Mouse (Mus musculus) megakaryocyte-erythroid progenitor cell, adult 5-6 weeks (primary cell): ENCODE measurements around the gene Zfp664. TPM values are rescaled to one million over a fixed set of nuclear protein-coding genes. Genes with fewer than 3 reads are reported as not detected.
A peak's percentile ranks its signal among the peaks of the same experiment; 100 is the strongest.

Source experiments
- ATAC-seq: replicated peaks from 2 replicates; pipeline ENCODE4 v1.8.0; 2016; ENCODE audit warnings: mild to moderate bottlenecking, inconsistent platforms; ENCODE audit not compliant: severe bottlenecking, poor library complexity, low FRiP score, low TSS enrichment
- total RNA-seq, 2 experiments: library from RNA; stranded (forward) in 1 of 2; stranded (reverse) in 1 of 2; fragments of 200-1000, 215-1000 nt in 1 of 2; fragments of >200 nt in 1 of 2; fragmentation: Nextera tagmentation in 1 of 2; gene quantifications; 2 replicates each; pipeline ENCODE4 v1.2.3; 2014 to 2017

Zfp664 gene
- total RNA-seq, 2 experiments from 2014 or later = 14.1 to 20.3 TPM

GRCm38 (mm10) chr5:124862871-124863741, 615 bp downstream of the Zfp664 start:
- ATAC-seq = no peak

GRCm38 (mm10) chr5:124868981-124869380, 6.5 kb downstream of the Zfp664 start:
- ATAC-seq = no peak

- no peak for ATAC-seq
Observed at GRCm38 (mm10) chr5:124872033-124872432, 9.5 kb downstream of the Zfp664 start.

- ATAC-seq = 0 out of 2 replicates have a peak, but pooled peaks have one; percentile 26
Observed at GRCm38 (mm10) chr5:124873096-124873495, 10.6 kb downstream of the Zfp664 start.

GRCm38 (mm10) chr5:124873890-124874601, 11.6 kb downstream of the Zfp664 start:
- ATAC-seq = no peak

GRCm38 (mm10) chr5:124879251-124879650, 16.8 kb downstream of the Zfp664 start:
- no peak for ATAC-seq

GRCm38 (mm10) chr5:124879801-124880200, 17.3 kb downstream of the Zfp664 start:
- ATAC-seq = no peak

- no peak for ATAC-seq
Observed at GRCm38 (mm10) chr5:124883877-124884276, 21.4 kb downstream of the Zfp664 start.

GRCm38 (mm10) chr5:124888661-124889060, 26.2 kb downstream of the Zfp664 start:
- no peak for ATAC-seq

- no peak for ATAC-seq
Observed at GRCm38 (mm10) chr5:124891921-124892370, 29.5 kb downstream of the Zfp664 start.

- no peak for ATAC-seq
Observed at GRCm38 (mm10) chr5:124896135-124896534, 33.6 kb downstream of the Zfp664 start.

GRCm38 (mm10) chr5:124899945-124900631, 37.6 kb downstream of the Zfp664 start:
- peak; percentile 85 for ATAC-seq

- ATAC-seq = no peak
Observed at GRCm38 (mm10) chr5:124900738-124901490, 38.4 kb downstream of the Zfp664 start.

GRCm38 (mm10) chr5:124901675-124902074, 39.2 kb downstream of the Zfp664 start:
- ATAC-seq = no peak

GRCm38 (mm10) chr5:124902195-124902594, 39.7 kb downstream of the Zfp664 start:
- ATAC-seq = no peak

GRCm38 (mm10) chr5:124903852-124904251, 41.4 kb downstream of the Zfp664 start:
- ATAC-seq = no peak

GRCm38 (mm10) chr5:124906890-124907289, 44.4 kb downstream of the Zfp664 start:
- ATAC-seq = no peak

- ATAC-seq = peak; percentile 92
Observed at GRCm38 (mm10) chr5:124908860-124909259, 46.4 kb downstream of the Zfp664 start.

- no peak for ATAC-seq
Observed at GRCm38 (mm10) chr5:124912276-124912675, 49.8 kb downstream of the Zfp664 start.
